Mouse (Mus musculus) thymus, postnatal 10 days (tissue): ENCODE data around the gene Adig.

Source experiments
- DNase-seq, 2 experiments: peaks; one replicate each; pipeline ENCODE4 v3.0.0; 2021; ENCODE audit warnings: low spot score in 2 of 2

The Adig gene

DNA sequence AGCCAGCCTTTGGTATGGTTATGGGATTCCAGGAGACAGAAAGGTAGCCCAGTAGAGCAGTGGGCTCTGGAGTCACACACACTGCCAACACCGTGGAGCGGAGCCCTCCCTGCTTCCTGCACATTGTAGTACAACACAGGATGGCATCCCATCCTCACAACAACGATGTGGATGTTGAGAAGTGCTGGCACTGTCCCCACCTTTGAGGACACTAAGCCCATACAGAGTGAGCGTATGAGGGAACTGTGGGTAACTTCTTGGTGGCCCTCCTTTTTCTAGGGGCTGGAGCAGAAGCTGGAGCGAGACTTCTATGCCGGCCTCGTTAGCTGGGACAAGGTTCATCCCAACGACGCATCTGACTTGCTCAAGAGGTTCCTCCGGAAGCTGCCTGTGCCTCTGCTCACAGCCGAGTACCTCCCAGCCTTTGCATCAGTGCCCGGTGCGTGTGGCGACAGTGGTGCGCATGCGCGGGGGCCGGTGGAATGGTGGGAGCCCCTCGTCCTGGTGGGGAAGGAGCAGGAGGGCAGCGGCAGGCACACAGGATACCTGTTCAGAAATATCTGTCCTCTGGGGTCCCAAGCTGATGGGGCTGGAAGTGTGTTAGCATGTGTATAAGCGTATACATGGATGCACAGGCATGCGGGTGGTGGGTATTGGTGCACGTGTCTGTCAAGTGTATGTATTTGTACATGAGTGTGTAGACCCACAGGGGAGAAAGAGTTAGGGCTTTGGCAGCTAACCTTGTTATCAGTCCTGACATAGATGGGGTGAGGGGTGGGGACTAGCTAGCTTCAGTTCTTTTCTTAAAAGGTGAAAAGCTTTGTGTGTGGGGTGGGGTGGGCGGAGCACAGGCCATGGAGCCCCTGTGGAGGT, 37.3 kb downstream of the Adig start:
- peak in 1 of 2 experiments; percentile 30 for DNase-seq

DNA sequence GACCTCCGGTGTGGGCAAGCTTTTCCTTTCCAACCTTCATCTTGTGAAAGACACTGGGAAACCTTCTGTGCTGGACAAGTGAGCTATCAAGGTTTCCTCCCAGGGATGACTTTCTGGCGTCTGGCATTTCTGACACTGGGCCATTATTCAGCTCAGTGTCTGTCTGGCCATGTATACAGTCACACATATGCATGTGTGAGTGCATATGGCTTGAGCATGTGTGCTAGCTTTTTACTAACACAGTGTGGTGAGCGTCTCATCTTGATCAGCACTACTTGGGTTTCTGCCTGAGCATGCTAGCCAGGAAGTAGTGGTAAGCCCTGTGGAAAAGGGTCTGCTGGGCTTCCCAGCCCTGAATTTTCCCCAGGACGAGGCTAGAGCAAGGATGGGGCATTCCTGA, 38.9 kb downstream of the Adig start:
- no peak for DNase-seq

DNA sequence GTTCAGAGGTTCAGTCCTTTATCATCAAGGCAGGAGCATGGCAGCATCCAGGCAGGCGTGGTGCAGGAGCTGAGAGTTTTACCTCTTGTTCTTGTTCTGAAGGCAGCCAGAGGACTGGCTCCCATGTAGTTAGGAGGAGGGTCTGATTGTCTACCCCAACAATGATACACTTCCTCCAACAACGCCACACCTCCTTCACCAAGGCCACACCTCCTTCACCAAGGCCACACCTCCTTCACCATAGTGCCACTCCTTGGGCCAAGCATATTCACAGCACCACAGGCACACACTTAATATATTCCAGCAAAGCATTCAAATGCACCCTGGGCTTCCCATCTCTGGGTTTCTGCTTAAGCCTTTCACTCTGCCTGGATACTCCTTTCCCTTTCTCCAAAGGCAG, 42.9 kb downstream of the Adig start:
- DNase-seq, result no peak

DNA sequence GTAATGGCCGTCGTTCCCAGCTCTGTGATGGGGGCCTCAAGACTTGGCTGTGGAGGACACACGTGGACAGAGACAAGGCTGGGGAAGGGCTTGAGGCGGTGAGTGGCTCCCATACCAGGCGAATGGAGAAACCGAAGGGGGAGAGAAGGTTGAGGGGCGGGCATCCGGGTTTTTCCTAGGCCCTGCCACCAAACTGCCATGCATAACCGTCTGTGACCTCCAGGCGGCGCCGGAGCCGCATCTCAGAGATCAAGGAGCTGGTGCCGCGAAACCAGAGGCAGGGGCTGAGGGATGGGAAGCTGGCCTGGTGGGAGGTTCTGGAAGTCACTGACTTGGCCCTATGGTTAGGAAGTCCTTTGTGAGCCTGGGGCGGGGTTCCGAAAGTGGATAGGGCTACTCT, 44.3 kb downstream of the Adig start:
- peak; percentile 43 to 73 for DNase-seq

DNA sequence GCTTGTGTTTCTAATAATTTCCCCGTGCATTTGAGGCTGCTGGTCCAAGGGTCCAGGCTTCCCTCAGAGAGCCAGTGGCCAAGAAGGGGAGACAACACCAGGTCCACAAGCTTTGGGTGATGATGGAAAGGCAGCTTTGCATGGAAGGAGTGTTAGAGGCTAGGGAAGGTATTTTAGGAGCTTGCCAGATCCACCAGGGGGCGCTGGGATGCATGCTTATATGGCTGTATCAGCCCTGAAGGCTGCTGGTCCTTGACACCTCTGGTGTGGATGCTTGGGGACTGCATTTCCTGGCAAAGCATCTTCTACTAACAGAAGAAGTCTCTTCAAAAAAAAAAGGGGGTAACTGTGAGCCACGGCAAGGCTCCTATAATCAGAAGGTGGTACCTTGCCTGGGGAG, 47.7 kb downstream of the Adig start:
- DNase-seq, result peak; percentile 44 to 85

DNA sequence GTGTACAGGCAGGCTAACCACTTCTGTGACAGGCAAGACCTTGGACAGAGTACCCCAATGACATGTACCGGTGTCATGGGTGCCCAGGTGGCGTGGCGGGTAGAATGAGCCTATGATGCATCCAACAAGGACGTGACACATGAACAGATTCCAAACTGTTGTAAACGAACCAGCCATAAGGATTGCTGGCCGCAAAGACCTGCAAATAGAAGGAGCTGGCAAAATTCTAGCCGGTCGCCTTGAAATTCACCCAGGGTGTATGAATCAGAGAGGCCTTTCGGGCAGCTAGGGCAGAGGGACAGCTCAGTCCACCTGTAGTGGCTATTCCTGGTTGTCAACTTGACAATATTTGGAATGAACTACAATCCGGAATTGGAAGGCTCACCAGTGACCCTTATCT, 52.0 kb downstream of the Adig start:
- DNase-seq, result no peak

DNA sequence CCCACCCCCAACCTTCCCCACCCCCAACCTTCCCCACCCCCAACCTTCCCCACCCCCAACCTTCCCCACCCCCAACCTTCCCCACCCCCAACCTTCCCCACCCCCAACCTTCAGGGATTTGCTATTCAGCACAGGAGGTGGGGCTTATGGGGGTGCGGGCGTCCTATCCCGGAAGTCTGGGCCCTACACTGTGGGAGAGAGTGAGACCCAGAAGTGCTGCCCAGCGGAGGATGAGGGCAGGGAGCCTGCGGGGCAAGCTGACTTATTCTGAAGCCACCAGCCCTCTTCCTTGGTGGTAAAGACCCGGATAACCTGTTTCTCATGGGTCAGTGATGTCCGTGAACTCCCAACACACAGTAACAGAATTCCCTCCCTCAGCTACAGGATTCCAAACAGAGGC, 52.8 kb downstream of the Adig start:
- no peak for DNase-seq

DNA sequence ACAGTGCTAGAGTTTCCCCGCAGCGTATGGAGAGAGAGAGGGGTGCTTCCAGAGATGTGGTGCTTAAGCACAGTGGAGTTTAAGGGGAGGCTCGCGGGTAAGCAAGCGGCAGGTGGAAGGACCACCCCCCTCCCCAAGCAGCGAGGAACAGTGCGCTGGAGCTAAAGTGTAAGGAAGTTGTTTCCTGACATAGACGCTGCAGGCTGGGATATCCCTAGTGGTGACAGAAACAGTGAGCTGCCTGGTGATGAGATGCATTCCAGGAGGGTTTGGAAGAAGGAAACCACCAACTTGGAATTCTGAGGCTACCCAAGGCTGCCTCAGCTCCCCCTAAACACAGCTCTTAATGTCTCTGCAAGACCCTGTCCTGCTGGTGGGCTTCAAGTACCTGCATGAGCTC, 53.4 kb downstream of the Adig start:
- no peak for DNase-seq

DNA sequence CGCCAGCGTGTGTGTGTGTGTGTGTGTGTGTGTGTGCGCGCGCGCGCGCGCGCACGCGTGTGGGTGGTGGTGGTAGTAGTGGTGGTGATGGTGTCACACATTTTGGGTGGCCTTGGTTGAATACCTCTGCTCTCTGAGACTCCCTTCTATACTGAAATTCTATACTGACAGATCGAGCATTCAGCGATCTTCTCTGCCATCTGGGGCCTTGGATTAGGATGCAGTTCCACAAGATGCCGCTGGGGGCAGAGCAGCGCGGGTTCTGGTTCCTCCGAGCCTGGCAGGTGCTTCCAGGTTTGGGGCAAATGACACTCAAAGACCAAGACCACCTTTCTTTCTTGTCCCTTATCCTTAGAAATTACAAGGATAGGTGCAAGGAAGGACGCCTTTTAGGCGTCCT, 53.8 kb downstream of the Adig start:
- peak; percentile 42 to 82 for DNase-seq

DNA sequence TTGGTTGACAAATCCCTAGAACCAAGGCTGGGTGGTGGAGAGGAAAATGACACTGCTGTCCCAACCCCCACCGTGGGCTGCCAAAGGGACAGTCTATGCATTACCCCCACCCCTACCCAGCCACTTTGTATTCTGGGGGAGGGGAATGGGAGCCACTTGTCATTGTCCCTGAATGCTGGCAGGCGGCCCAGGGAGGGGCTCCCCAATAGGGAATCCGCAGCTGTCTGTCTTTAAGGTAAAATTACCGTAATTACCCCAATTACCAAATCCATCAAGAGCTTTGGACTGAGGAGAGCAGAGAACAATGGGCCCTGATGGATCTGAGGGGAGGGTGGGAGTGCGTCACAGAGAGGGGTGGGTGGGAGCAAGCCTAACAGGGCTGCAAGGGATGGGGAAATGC, 54.3 kb downstream of the Adig start:
- no peak for DNase-seq
